Mouse (Mus musculus): ENCODE results near the gene Hist2h2be. TPM values are rescaled to one million over a fixed set of nuclear protein-coding genes. Genes with fewer than 3 reads are reported as not detected.
"Not testable (repeated sequence)": the region's sequence is repeated elsewhere in the genome, so short reads cannot be mapped to it uniquely, and the experiment has no call there.

Hist2h2be gene
- polyA plus RNA-seq, 1 experiment from 2014 or later: 11.5 TPM

- DNase-seq (ENCODE audit: low spot score): no peak
- Histone ChIP-seq H3K4me3 (ENCODE audit: low read depth, low read length) (no peak overlapping the region), H3K4me1 (ENCODE audit: control insufficient read depth, insufficient read depth, low read length) (no peaks in the 10 kb centered on the region), H3K36me3 (replicated peaks; ENCODE audit: control insufficient read depth, insufficient read depth, low read depth, low read length) (no peaks in the 10 kb centered on the region), H3K27me3 (ENCODE audit: control insufficient read depth, insufficient read depth, low read length) (no peaks in the 10 kb centered on the region), H3K27ac (replicated peaks; ENCODE audit: low read depth, low read length) (no peak overlapping the region), H3K9me3 (replicated peaks; ENCODE audit: control insufficient read depth, low read length) (no peaks in the 10 kb centered on the region), H3K9ac (replicated peaks; ENCODE audit: low read length) (no peak overlapping the region), H3K4me2 (ENCODE audit: low read depth, low read length) (no peak overlapping the region)
- 22% methylated on average over 15 of the region's 15 CpGs for WGBS
- ATAC-seq (replicated peaks; ENCODE audit: insufficient number of reproducible peaks, low FRiP score, low TSS enrichment, low read depth): no peak
Measured at GRCm38 (mm10) chr3:96209242-96209641, 11.7 kb upstream of the Hist2h2be start.

- 0% methylated on average over 12 of the region's 12 CpGs for WGBS
- no peaks in the 10 kb centered on the region for H3K27me3 ChIP-seq (ENCODE audit: control insufficient read depth, insufficient read depth, low read length)
- H3K4me3 ChIP-seq (ENCODE audit: low read depth, low read length): peak overlapping the region; percentile 62
- no peaks in the 10 kb centered on the region for H3K36me3 ChIP-seq (replicated peaks; ENCODE audit: control insufficient read depth, insufficient read depth, low read depth, low read length)
- peak overlapping the region; percentile 99 for H3K27ac ChIP-seq (replicated peaks; ENCODE audit: low read depth, low read length)
- DNase-seq (ENCODE audit: low spot score) (no peak), ATAC-seq (replicated peaks; ENCODE audit: insufficient number of reproducible peaks, low FRiP score, low TSS enrichment, low read depth) (0 out of 2 replicates have a peak, but pooled peaks have one; percentile 2)
- H3K9ac ChIP-seq (replicated peaks; ENCODE audit: low read length): peak overlapping the region; percentile 71
- H3K9me3 ChIP-seq (replicated peaks; ENCODE audit: control insufficient read depth, low read length): no peaks in the 10 kb centered on the region
- peaks cover 8% of the 10 kb centered on the region for H3K4me1 ChIP-seq (ENCODE audit: control insufficient read depth, insufficient read depth, low read length)
- H3K4me2 ChIP-seq (ENCODE audit: low read depth, low read length): peak overlapping the region; percentile 78
Measured at GRCm38 (mm10) chr3:96219191-96219641, 1.7 kb upstream of the Hist2h2be start.

- Histone ChIP-seq H3K4me2 (ENCODE audit: low read depth, low read length) (peak within 1 kb of the TSS; percentile 78), H3K4me3 (ENCODE audit: low read depth, low read length) (peak within 1 kb of the TSS; percentile 62), H3K9ac (replicated peaks; ENCODE audit: low read length) (peak within 1 kb of the TSS; percentile 93), H3K27ac (replicated peaks; ENCODE audit: low read depth, low read length) (peak within 1 kb of the TSS; percentile 99), H3K4me1 (ENCODE audit: control insufficient read depth, insufficient read depth, low read length) (peaks cover 8% of the 10 kb centered on the region), H3K9me3 (replicated peaks; ENCODE audit: control insufficient read depth, low read length) (no peaks in the 10 kb centered on the region), H3K36me3 (replicated peaks; ENCODE audit: control insufficient read depth, insufficient read depth, low read depth, low read length) (no peaks in the 10 kb centered on the region), H3K27me3 (ENCODE audit: control insufficient read depth, insufficient read depth, low read length) (no peaks in the 10 kb centered on the region)
- ATAC-seq (replicated peaks; ENCODE audit: insufficient number of reproducible peaks, low FRiP score, low TSS enrichment, low read depth): peak; percentile 76
- peak; percentile 88 for DNase-seq (ENCODE audit: low spot score)
- under 1% methylated on average over 37 of the region's 37 CpGs for WGBS
Measured at GRCm38 (mm10) chr3:96219661-96220130, 1.2 kb upstream of the Hist2h2be start, which contains the start of the genes Bola1 and Hist2h2ab. Gene Bola1, minus strand, starts transcription at chr3:96219709. Gene Hist2h2ab, plus strand, starts transcription at chr3:96219865.

DNA sequence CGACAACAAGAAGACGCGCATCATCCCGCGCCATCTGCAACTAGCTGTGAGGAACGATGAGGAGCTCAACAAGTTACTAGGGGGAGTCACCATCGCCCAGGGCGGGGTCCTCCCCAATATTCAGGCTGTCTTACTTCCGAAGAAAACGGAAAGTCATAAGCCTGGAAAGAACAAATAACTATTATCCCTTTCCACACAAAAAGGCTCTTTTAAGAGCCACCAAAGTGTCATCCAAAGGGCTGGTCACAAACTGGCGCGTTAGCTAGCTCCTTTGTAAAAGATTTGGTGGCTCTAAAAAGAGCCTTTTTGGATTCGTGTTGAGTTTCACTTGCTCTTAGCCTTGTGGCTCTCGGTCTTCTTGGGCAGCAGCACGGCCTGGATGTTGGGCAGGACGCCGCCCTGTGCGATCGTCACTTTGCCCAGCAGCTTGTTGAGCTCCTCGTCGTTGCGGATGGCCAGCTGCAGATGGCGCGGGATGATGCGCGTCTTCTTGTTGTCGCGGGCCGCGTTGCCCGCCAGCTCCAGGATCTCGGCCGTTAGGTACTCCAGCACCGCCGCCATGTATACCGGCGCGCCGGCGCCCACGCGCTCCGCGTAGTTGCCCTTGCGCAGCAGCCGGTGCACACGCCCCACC is 671 bp upstream of the Hist2h2be start:
- DNase-seq (ENCODE audit: low spot score) (peak; percentile 70), ATAC-seq (replicated peaks; ENCODE audit: insufficient number of reproducible peaks, low FRiP score, low TSS enrichment, low read depth) (peak; percentile 11; the same call in 1 of the 2 replicates)
- Histone ChIP-seq H3K9ac (replicated peaks; ENCODE audit: low read length) (peak overlapping the region; percentile 93), H3K27ac (replicated peaks; ENCODE audit: low read depth, low read length) (peak overlapping the region; percentile 99), H3K4me3 (ENCODE audit: low read depth, low read length) (peak overlapping the region; percentile 62), H3K4me2 (ENCODE audit: low read depth, low read length) (peak overlapping the region; percentile 78)
- H3K9me3 ChIP-seq (replicated peaks; ENCODE audit: control insufficient read depth, low read length); H3K36me3 ChIP-seq (replicated peaks; ENCODE audit: control insufficient read depth, insufficient read depth, low read depth, low read length); H3K27me3 ChIP-seq (ENCODE audit: control insufficient read depth, insufficient read depth, low read length); H3K4me1 ChIP-seq (ENCODE audit: control insufficient read depth, insufficient read depth, low read length): not testable (repeated sequence)
- WGBS: under 1% methylated on average over 26 of the region's 47 CpGs

- peaks cover 8% of the 10 kb centered on the region for H3K4me1 ChIP-seq (ENCODE audit: control insufficient read depth, insufficient read depth, low read length)
- H3K27me3 ChIP-seq (ENCODE audit: control insufficient read depth, insufficient read depth, low read length): no peaks in the 10 kb centered on the region
- no peaks in the 10 kb centered on the region for H3K36me3 ChIP-seq (replicated peaks; ENCODE audit: control insufficient read depth, insufficient read depth, low read depth, low read length)
- DNase-seq (ENCODE audit: low spot score) (no peak), ATAC-seq (replicated peaks; ENCODE audit: insufficient number of reproducible peaks, low FRiP score, low TSS enrichment, low read depth) (no peak)
- peak overlapping the region; percentile 99 for H3K27ac ChIP-seq (replicated peaks; ENCODE audit: low read depth, low read length)
- peak overlapping the region; percentile 82 for H3K4me2 ChIP-seq (ENCODE audit: low read depth, low read length)
- peak overlapping the region; percentile 62 for H3K4me3 ChIP-seq (ENCODE audit: low read depth, low read length)
- H3K9me3 ChIP-seq (replicated peaks; ENCODE audit: control insufficient read depth, low read length): no peaks in the 10 kb centered on the region
- peak overlapping the region; percentile 93 for H3K9ac ChIP-seq (replicated peaks; ENCODE audit: low read length)
- 19% methylated on average over 9 of the region's 9 CpGs for WGBS
Measured at GRCm38 (mm10) chr3:96221640-96222038, 720 bp downstream of the Hist2h2be start.

GRCm38 (mm10) chr3:96222774-96223173 is 1.9 kb downstream of the Hist2h2be start:
- H3K4me3 ChIP-seq (ENCODE audit: low read depth, low read length): no peak overlapping the region

DNA sequence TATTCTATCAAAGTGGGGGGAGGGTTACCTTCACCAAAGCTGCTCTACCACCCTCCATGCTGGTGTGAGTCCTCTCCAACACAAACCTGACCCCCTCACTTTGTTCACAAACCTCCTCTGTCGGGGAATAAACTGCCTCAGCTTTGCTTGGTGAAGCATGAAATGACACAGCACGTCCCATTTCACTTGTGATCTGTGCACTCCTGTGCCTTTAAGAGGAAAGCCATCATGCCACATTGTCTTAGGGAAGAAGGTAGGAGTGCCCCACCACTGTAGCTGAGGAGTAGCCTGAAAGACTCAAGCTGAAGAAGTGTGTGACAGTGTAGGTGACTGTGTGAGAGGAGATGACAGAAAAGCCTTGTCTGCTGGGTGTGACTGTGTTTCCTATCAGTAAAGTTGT is 4.5 kb downstream of the Hist2h2be start:
- H3K4me2 ChIP-seq (ENCODE audit: low read depth, low read length): no peak overlapping the region
- DNase-seq (ENCODE audit: low spot score) (no peak), ATAC-seq (replicated peaks; ENCODE audit: insufficient number of reproducible peaks, low FRiP score, low TSS enrichment, low read depth) (no peak)
- H3K27me3 ChIP-seq (ENCODE audit: control insufficient read depth, insufficient read depth, low read length): no peaks in the 10 kb centered on the region
- peaks cover 5% of the 10 kb centered on the region; the same call in 1 of the 2 replicates for H3K4me1 ChIP-seq (ENCODE audit: control insufficient read depth, insufficient read depth, low read length)
- 24% methylated on average over 2 of the region's 2 CpGs for WGBS
- H3K9me3 ChIP-seq (replicated peaks; ENCODE audit: control insufficient read depth, low read length): no peaks in the 10 kb centered on the region
- H3K4me3 ChIP-seq (ENCODE audit: low read depth, low read length): no peak overlapping the region
- H3K36me3 ChIP-seq (replicated peaks; ENCODE audit: control insufficient read depth, insufficient read depth, low read depth, low read length): no peaks in the 10 kb centered on the region
- H3K27ac ChIP-seq (replicated peaks; ENCODE audit: low read depth, low read length): no peak overlapping the region
- no peak overlapping the region for H3K9ac ChIP-seq (replicated peaks; ENCODE audit: low read length)

More at GRCm38 (mm10) chr3:96222774-96223173, 1.9 kb downstream of the Hist2h2be start:
- DNase-seq (ENCODE audit: low spot score) (no peak), ATAC-seq (replicated peaks; ENCODE audit: insufficient number of reproducible peaks, low FRiP score, low TSS enrichment, low read depth) (no peak)
- Histone ChIP-seq H3K4me2 (ENCODE audit: low read depth, low read length) (peak overlapping the region; percentile 7; the same call in 1 of the 2 replicates), H3K9me3 (replicated peaks; ENCODE audit: control insufficient read depth, low read length) (no peaks in the 10 kb centered on the region), H3K9ac (replicated peaks; ENCODE audit: low read length) (no peak overlapping the region), H3K27me3 (ENCODE audit: control insufficient read depth, insufficient read depth, low read length) (no peaks in the 10 kb centered on the region), H3K4me1 (ENCODE audit: control insufficient read depth, insufficient read depth, low read length) (peaks cover 8% of the 10 kb centered on the region), H3K27ac (replicated peaks; ENCODE audit: low read depth, low read length) (no peak overlapping the region), H3K36me3 (replicated peaks; ENCODE audit: control insufficient read depth, insufficient read depth, low read depth, low read length) (no peaks in the 10 kb centered on the region)
- WGBS: 91% methylated on average over 4 of the region's 4 CpGs

All from embryonic facial prominence, embryonic 11.5 days (tissue).